Mouse (Mus musculus) ES-E14 (cell line): ENCODE data around the gene Sbp.

Source experiments
- CHD2 ChIP-seq: IDR thresholded peaks from 2 replicates; pipeline ENCODE4 v1.6.1; 2014; ENCODE audit warnings: mild to moderate bottlenecking, low read depth, low read length, inconsistent platforms
- MAFK ChIP-seq: IDR thresholded peaks from 2 replicates; pipeline ENCODE4 v1.6.1; 2014; ENCODE audit warnings: mild to moderate bottlenecking, low read depth, low read length, inconsistent platforms; ENCODE audit not compliant: insufficient read depth
- ZC3H11A ChIP-seq: IDR thresholded peaks from 2 replicates; pipeline ENCODE4 v1.6.1; 2012; ENCODE audit warnings: low read depth, mild to moderate bottlenecking, inconsistent platforms, low read length, borderline replicate concordance

- TF ChIP-seq CHD2 (no peak), ZC3H11A (no peak), MAFK (no peak)
These were observed 16.4 kb upstream of the Sbp start for GRCm38 (mm10) chr17:23925090-23925493.
